Mouse (Mus musculus) olfactory bulb, adult 2 months (tissue): Measurements from ENCODE around the gene Slc25a42. TPM values are rescaled to one million over a fixed set of nuclear protein-coding genes. Genes with fewer than 3 reads are reported as not detected.

Source experiments
- H3K27ac ChIP-seq: fragments of 200-500 bp; 2 replicates; pipeline ENCODE4 v1.5.1; 2012; ENCODE audit warnings: low read depth, low read length; ENCODE audit not compliant: insufficient read depth
- H3K4me1 ChIP-seq: fragments of 200-500 bp; 2 replicates; pipeline ENCODE4 v1.6.1; 2012; ENCODE audit warnings: low read length; ENCODE audit not compliant: control insufficient read depth, insufficient read depth
- H3K4me3 ChIP-seq: fragments of 200-500 bp; 2 replicates; pipeline ENCODE4 v1.5.1; 2012; ENCODE audit warnings: mild to moderate bottlenecking, low read depth, low read length, moderate library complexity; ENCODE audit not compliant: insufficient read depth
- CTCF ChIP-seq: fragments of 200-500 bp; IDR thresholded peaks from 2 replicates; pipeline ENCODE4 v1.5.1; 2012; ENCODE audit warnings: low read depth, mild to moderate bottlenecking, low read length, moderate library complexity; ENCODE audit not compliant: insufficient read depth
- POLR2A ChIP-seq: fragments of 200-500 bp; IDR thresholded peaks from 2 replicates; pipeline ENCODE4 v1.6.1; 2012; ENCODE audit warnings: mild to moderate bottlenecking, low read depth, low read length, moderate library complexity; ENCODE audit not compliant: insufficient read depth
- WGBS: fragments of 180-500 bp; shearing (Covaris S2); methylation state at CpG from one replicate; pipeline ENCODE4 v1.1.7; 2018; 5-methylcytosine and 5-hydroxymethylcytosine counted together
- polyA plus RNA-seq: library from polyadenylated mRNA; stranded (reverse); fragments of >200 nt; gene quantifications from 2 replicates; pipeline ENCODE4 v1.2.4, GENCODE M21; 2012; ENCODE audit warnings: low replicate concordance; ENCODE audit not compliant: missing spikeins, insufficient read depth, insufficient read length

Slc25a42 gene
- polyA plus RNA-seq, 1 experiment: not detected

DNA sequence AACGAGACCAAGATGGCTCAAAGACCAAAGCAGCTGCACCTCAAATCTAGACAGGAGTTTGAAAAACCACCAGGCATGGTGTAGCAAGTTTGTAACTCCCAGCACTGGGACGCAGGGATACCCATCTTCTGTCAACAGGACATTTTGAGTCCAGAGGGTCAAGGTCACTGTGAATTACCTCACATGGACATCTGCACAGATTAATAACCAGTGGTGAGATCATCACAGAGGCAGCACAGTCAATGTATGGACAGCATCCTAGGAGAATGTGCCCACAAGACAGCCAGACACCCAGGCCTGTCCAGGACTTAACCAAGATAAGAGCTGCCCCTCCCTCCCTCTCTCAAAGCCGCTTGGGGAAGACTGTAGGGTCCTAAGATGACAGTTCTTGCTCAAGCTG, 42.0 kb downstream of the Slc25a42 start:
- Histone ChIP-seq H3K27ac (no peak overlapping the region), H3K4me3 (no peak overlapping the region), H3K4me1 (peaks cover 22% of the 10 kb centered on the region)
- TF ChIP-seq CTCF: no peak
- no peak for TF ChIP-seq POLR2A
- WGBS: 92% methylated on average over 3 of the region's 3 CpGs

GRCm38 (mm10) chr8:70166504-70167110, 45.5 kb downstream of the Slc25a42 start:
- peak overlapping the region; percentile 15 for H3K4me3 ChIP-seq
- 4% methylated on average over 21 of the region's 21 CpGs for WGBS
- H3K4me1 ChIP-seq: peaks cover 9% of the 10 kb centered on the region
- TF ChIP-seq CTCF (peak; percentile 87), POLR2A (no peak)
- no peak overlapping the region for H3K27ac ChIP-seq

- 88% methylated on average over 3 of the region's 3 CpGs for WGBS
- TF ChIP-seq POLR2A (no peak), CTCF (no peak)
- H3K4me3 ChIP-seq: no peak overlapping the region
- peaks cover 13% of the 10 kb centered on the region for H3K4me1 ChIP-seq
- H3K27ac ChIP-seq: no peak overlapping the region
Measured at GRCm38 (mm10) chr8:70163316-70163715, 48.8 kb downstream of the Slc25a42 start.

GRCm38 (mm10) chr8:70160015-70160414, 52.1 kb downstream of the Slc25a42 start:
- peaks cover 7% of the 10 kb centered on the region for H3K4me1 ChIP-seq
- H3K27ac ChIP-seq: no peak overlapping the region
- TF ChIP-seq POLR2A (no peak), CTCF (no peak)
- no peak overlapping the region for H3K4me3 ChIP-seq
- 72% methylated on average over 13 of the region's 13 CpGs for WGBS

- WGBS: 86% methylated on average over 4 of the region's 4 CpGs
Measured at GRCm38 (mm10) chr8:70159211-70159610, 52.9 kb downstream of the Slc25a42 start.

GRCm38 (mm10) chr8:70158069-70158853, 53.8 kb downstream of the Slc25a42 start:
- Histone ChIP-seq H3K4me1 (peaks cover 7% of the 10 kb centered on the region), H3K4me3 (peak overlapping the region; percentile 46), H3K27ac (no peak overlapping the region)
- 8% methylated on average over 40 of the region's 40 CpGs for WGBS
- no peak for TF ChIP-seq POLR2A
- no peak for TF ChIP-seq CTCF

More at GRCm38 (mm10) chr8:70159211-70159610, 52.9 kb downstream of the Slc25a42 start:
- H3K27ac ChIP-seq: no peak overlapping the region
- no peak for TF ChIP-seq CTCF
- no peak for TF ChIP-seq POLR2A
- no peak overlapping the region for H3K4me3 ChIP-seq
- peaks cover 7% of the 10 kb centered on the region for H3K4me1 ChIP-seq

DNA sequence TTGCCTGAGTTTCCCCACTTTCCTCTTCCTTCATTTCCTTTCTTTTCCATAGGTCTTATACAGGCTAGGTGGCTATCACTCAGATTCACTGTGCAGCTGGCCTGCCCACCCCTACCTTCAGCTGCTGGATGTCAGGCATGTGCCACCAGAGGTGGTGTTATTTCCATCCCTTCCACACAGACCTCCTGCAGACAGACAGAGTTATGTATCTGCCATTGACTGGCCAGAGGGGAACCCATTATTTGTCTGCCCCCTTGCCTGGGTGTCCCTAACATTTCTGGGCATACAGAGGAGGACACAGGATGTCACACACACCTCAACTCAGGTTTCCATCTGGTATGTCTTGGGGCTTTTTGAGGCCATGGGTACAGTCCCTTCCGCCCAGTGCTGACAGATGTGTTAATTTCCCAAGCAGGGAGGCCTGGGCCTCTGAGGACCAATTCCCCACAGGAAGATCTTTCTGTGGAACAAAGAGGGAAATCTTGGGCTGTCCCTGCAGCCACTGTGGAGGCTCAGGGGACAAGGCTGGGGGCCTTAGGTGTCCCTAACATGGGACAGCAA, 54.8 kb downstream of the Slc25a42 start:
- 97% methylated on average over 1 of the region's 1 CpGs for WGBS
- TF ChIP-seq POLR2A: no peak
- no peak for TF ChIP-seq CTCF
- no peak overlapping the region for H3K27ac ChIP-seq

GRCm38 (mm10) chr8:70152537-70153257, 59.4 kb downstream of the Slc25a42 start:
- Histone ChIP-seq H3K4me3 (no peak overlapping the region), H3K27ac (no peak overlapping the region), H3K4me1 (peaks cover 5% of the 10 kb centered on the region)
- no peak for TF ChIP-seq POLR2A
- no peak for TF ChIP-seq CTCF
- WGBS: 17% methylated on average over 22 of the region's 22 CpGs

More for the DNA sequence above, 54.8 kb downstream of the Slc25a42 start:
- Histone ChIP-seq H3K4me1 (peaks cover 12% of the 10 kb centered on the region), H3K4me3 (no peak overlapping the region)
